Comparison of ENCODE assay signal across 25 mouse cellular contexts in the genomic region with DNA sequence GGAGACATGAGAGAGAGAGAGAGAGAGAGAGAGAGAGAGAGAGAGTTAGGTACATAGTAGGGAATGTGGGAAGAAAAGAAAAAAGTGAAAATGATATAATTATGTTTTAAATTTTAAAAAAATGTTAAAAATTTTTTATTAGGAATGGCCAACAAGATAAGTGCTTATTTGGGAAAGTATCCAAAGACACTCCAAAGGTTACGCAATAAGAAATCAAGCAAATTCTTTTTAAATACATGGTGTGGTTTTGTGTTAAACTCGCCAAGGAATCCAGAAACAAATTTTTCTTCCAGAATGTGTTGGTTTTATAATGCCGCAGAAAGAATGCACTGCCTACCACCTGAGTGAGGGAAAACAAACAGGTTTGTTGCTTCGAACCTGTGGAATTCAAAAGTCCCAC.
DNase-seq lines count a peak whose midpoint lies in the region; ATAC-seq and TF ChIP-seq lines count a peak whose summit lies in the region.
"Had no signal": no experiment of that assay in that cellular context is flagged by ENCODE, and none has a peak within 500 bp of the region (broad histone marks: within the 10 kb centered on the region; RNA-seq: fewer than 3 reads in every experiment).

No protein-coding gene starts in this region.

- ATAC-seq in lung, embryonic 14.5 days (ENCODE audit: insufficient read depth): no peak
- peak; percentile 17; the same call in 1 of the 2 replicates for ATAC-seq in lung, postnatal 0 days
- ATAC-seq: forebrain, embryonic 14.5 days; forebrain, postnatal 0 days; Patski had no signal

- TF ChIP-seq EP300 in lung, postnatal 0 days (IDR thresholded peaks at IDR 0.05): peak; percentile 56; the same call in 1 of the 2 replicates

- no peaks in the 10 kb centered on the region for H3K27me3 ChIP-seq in lung, embryonic 14.5 days (ENCODE audit: insufficient read depth, low read length)
- H3K27me3 ChIP-seq in lung, postnatal 0 days (replicated peaks; ENCODE audit: insufficient read depth, low read length): no peaks in the 10 kb centered on the region
- no peaks in the 10 kb centered on the region for H3K27me3 ChIP-seq in C2C12 (ENCODE audit: control insufficient read depth, insufficient read depth, insufficient read length)
- H3K27me3 ChIP-seq: CH12.LX; embryonic facial prominence, embryonic 12.5 days; embryonic facial prominence, embryonic 15.5 days; hindbrain, embryonic 12.5 days had no signal

- H3K9ac ChIP-seq in lung, embryonic 14.5 days: no peak overlapping the region
- no peak overlapping the region for H3K9ac ChIP-seq in lung, postnatal 0 days (replicated peaks; ENCODE audit: low read depth)
- H3K9ac ChIP-seq: embryonic facial prominence, embryonic 12.5 days; embryonic facial prominence, embryonic 15.5 days; forebrain, postnatal 0 days; hindbrain, embryonic 12.5 days had no signal

- DNase-seq in lung, embryonic 14.5 days: peak; percentile 48
- no peak for DNase-seq in lung, postnatal 10 days
- peak; percentile 12 for DNase-seq in lung, postnatal 0 days (ENCODE audit: low spot score)
- DNase-seq in lung, postnatal 14 days: no peak
- peak; percentile 36 for DNase-seq in lung, postnatal 36 days
- no peak for DNase-seq in layer of hippocampus, postnatal 36 days
- DNase-seq in layer of hippocampus, adult 9-10 months (ENCODE audit: low spot score): no peak
- DNase-seq: adrenal gland, postnatal 10 days; adrenal gland, postnatal 36 days; cerebellum, adult 2 months; cerebellum, adult 9-11 months; cerebellum, postnatal 25 days; forebrain, postnatal 0 days; gastrocnemius, adult 2 months; gastrocnemius, postnatal 14 days; heart, adult 11 months had no signal

- no peak for TF ChIP-seq CTCF in lung, embryonic 14.5 days (IDR thresholded peaks at IDR 0.05; ENCODE audit: low read depth)
- TF ChIP-seq CTCF in lung, postnatal 0 days (IDR thresholded peaks at IDR 0.05): no peak
- no peak for TF ChIP-seq CTCF in C2C12 (IDR thresholded peaks at IDR 0.05; ENCODE audit: control insufficient read depth, insufficient read depth, insufficient read length)

- no peaks in the 10 kb centered on the region for H3K79me2 ChIP-seq in C2C12 (ENCODE audit: control insufficient read depth, insufficient read depth)

- H3ac ChIP-seq in C2C12 (ENCODE audit: control insufficient read depth, insufficient read length, low read depth): no peak overlapping the region

- H3K4me1 ChIP-seq in lung, embryonic 14.5 days (ENCODE audit: insufficient read depth): no peaks in the 10 kb centered on the region
- H3K4me1 ChIP-seq in lung, postnatal 0 days (ENCODE audit: insufficient read depth, low read depth, low read length): no peaks in the 10 kb centered on the region
- H3K4me1 ChIP-seq: embryonic facial prominence, embryonic 12.5 days; embryonic facial prominence, embryonic 15.5 days; hindbrain, embryonic 12.5 days had no signal

- 63% methylated on average over 4 of the region's 4 CpGs for WGBS in lung, embryonic 14.5 days
- 41% methylated on average over 4 of the region's 4 CpGs for WGBS in lung, postnatal 0 days

- H3K79me3 ChIP-seq in C2C12 (ENCODE audit: low read depth): no peaks in the 10 kb centered on the region

- H3K27ac ChIP-seq in lung, embryonic 14.5 days (ENCODE audit: low read depth): no peak overlapping the region
- peak overlapping the region; percentile 20; the same call in 1 of the 2 replicates for H3K27ac ChIP-seq in lung, postnatal 0 days (ENCODE audit: low read length)
- H3K27ac ChIP-seq: embryonic facial prominence, embryonic 12.5 days; embryonic facial prominence, embryonic 15.5 days; gastrocnemius, adult 2 months; hindbrain, embryonic 12.5 days had no signal

- H3K9me3 ChIP-seq in lung, embryonic 14.5 days (ENCODE audit: low read depth, low read length): no peaks in the 10 kb centered on the region
- H3K9me3 ChIP-seq in lung, postnatal 0 days (ENCODE audit: low read length): no peaks in the 10 kb centered on the region
- H3K9me3 ChIP-seq: embryonic facial prominence, embryonic 12.5 days; embryonic facial prominence, embryonic 15.5 days; G1E; hindbrain, embryonic 12.5 days had no signal

- H3K4me3 ChIP-seq in lung, embryonic 14.5 days (ENCODE audit: low read depth, low read length): no peak overlapping the region
- no peak overlapping the region for H3K4me3 ChIP-seq in lung, postnatal 0 days (ENCODE audit: low read depth, low read length)
- no peak overlapping the region for H3K4me3 ChIP-seq in C2C12 (ENCODE audit: insufficient read depth, poor library complexity, severe bottlenecking)
- H3K4me3 ChIP-seq: embryonic facial prominence, embryonic 12.5 days; embryonic facial prominence, embryonic 15.5 days; gastrocnemius, adult 2 months; hindbrain, embryonic 12.5 days had no signal

- no peak overlapping the region for H3K4me2 ChIP-seq in lung, embryonic 14.5 days
- 0 out of 2 replicates have a peak overlapping the region, but pooled peaks have one; percentile 17 for H3K4me2 ChIP-seq in lung, postnatal 0 days (replicated peaks; ENCODE audit: low read depth, low read length)
- H3K4me2 ChIP-seq: embryonic facial prominence, embryonic 12.5 days; embryonic facial prominence, embryonic 15.5 days; heart, embryonic 11.5 days; hindbrain, embryonic 12.5 days had no signal

- H3K36me3 ChIP-seq in lung, embryonic 14.5 days (ENCODE audit: insufficient read depth): no peaks in the 10 kb centered on the region
- H3K36me3 ChIP-seq in lung, postnatal 0 days (ENCODE audit: insufficient read depth, low read length): no peaks in the 10 kb centered on the region
- no peaks in the 10 kb centered on the region for H3K36me3 ChIP-seq in C2C12 (ENCODE audit: control insufficient read depth, insufficient read depth)
- H3K36me3 ChIP-seq: embryonic facial prominence, embryonic 12.5 days; embryonic facial prominence, embryonic 15.5 days; G1E; hindbrain, embryonic 12.5 days had no signal

TF ChIP-seq in C2C12, 6 proteins besides CTCF, POLR2A, EP300 and RAD21:
- TF ChIP-seq MAX (IDR thresholded peaks at IDR 0.05) (no peak), CEBPB (IDR thresholded peaks at IDR 0.05; ENCODE audit: low read depth) (peak; percentile 83)

Comparison
In these comparisons a context has a peak if more than half of its experiments do, and no peak if none do; other contexts are left out.
1. DNase-seq: peak in lung, embryonic 14.5 days (single experiment), lung, postnatal 0 days (single experiment) and lung, postnatal 36 days (single experiment); none in lung, postnatal 10 days (single experiment), lung, postnatal 14 days (single experiment), layer of hippocampus, postnatal 36 days (0 of 2) and layer of hippocampus, adult 9-10 months (single experiment).